Mouse (Mus musculus) midbrain, embryonic 10.5 days (tissue): ENCODE data around the gene Rab5b. TPM values are rescaled to one million over a fixed set of nuclear protein-coding genes. Genes with fewer than 3 reads are reported as not detected.

Experiments used
- DNase-seq: peaks from one replicate; pipeline ENCODE4 v3.0.0-alpha.2; 2017; ENCODE audit warnings: low spot score
- H3K27ac ChIP-seq: fragments of 300-500 bp; sonication (generic); replicated peaks from 2 replicates; pipeline ENCODE4 v1.5.1; 2016; ENCODE audit warnings: mild to moderate bottlenecking
- H3K27me3 ChIP-seq: fragments of 300-500 bp; sonication (generic); 2 replicates; pipeline ENCODE4 v1.6.1; 2016; ENCODE audit warnings: low read depth, mild to moderate bottlenecking; ENCODE audit not compliant: poor library complexity, severe bottlenecking
- H3K36me3 ChIP-seq: fragments of 300-500 bp; sonication (generic); 2 replicates; pipeline ENCODE4 v1.6.1; 2016; ENCODE audit warnings: mild to moderate bottlenecking, moderate library complexity
- H3K4me1 ChIP-seq: fragments of 300-500 bp; sonication (generic); 2 replicates; pipeline ENCODE4 v1.6.1; 2016
- H3K4me3 ChIP-seq: fragments of 300-500 bp; sonication (generic); 2 replicates; pipeline ENCODE4 v1.5.1; 2016; ENCODE audit warnings: mild to moderate bottlenecking, moderate library complexity
- H3K9me3 ChIP-seq: fragments of 300-500 bp; sonication (generic); replicated peaks from 2 replicates; pipeline ENCODE4 v1.6.1; 2016; ENCODE audit warnings: mild to moderate bottlenecking
- whole genome bisulfite sequencing: fragments of 180-500 bp; shearing (Covaris S2); methylation state at CpG from one replicate; pipeline ENCODE4 v1.1.7; 2016; 5-methylcytosine and 5-hydroxymethylcytosine counted together
- polyA plus RNA-seq: library from polyadenylated mRNA; unstranded; fragments of >200 nt; fragmentation: Nextera tagmentation; extraction: Ambion mirVana; gene quantifications from 2 replicates; pipeline ENCODE4 v1.2.1, GENCODE M21; 2016

Gene Rab5b
- polyA plus RNA-seq, 1 experiment from 2014 or later, result 73.3 TPM

DNA sequence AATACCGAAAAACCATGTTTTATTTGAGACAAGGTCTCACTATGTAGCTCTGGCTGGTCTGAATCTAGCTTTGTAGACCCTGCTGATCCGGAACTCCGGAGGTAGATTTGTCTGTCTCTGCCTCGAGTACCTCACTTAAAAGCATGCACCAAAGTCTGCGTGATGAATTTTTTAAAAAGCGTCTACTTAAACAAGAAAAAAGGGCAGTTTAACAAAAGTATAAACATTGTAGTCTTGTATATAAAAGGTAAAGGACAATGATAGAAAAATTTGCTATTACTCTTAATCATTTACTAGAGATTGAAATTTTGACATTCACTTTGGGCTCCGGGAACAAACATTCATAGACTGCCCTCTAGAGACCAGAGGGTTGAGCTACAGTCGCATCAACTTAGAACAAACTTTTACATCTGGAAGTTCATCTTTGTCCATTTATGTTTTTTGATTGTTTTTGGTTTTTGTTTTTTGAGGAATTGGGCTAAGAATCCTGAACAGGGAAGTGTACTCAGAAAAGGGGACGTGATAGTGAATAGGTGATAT, 21.5 kb downstream of the Rab5b start:
- 3% methylated on average over 9 of the region's 9 CpGs for WGBS
- H3K27ac ChIP-seq, result peak overlapping the region; percentile 79; the same call in 1 of the 2 replicates
- peak overlapping the region; percentile 80 for H3K4me3 ChIP-seq
- H3K9me3 ChIP-seq, result no peaks in the 10 kb centered on the region
- peaks cover 18% of the 10 kb centered on the region for H3K36me3 ChIP-seq
- no peak for DNase-seq
- peaks cover 34% of the 10 kb centered on the region for H3K27me3 ChIP-seq
- H3K4me1 ChIP-seq, result peaks cover 24% of the 10 kb centered on the region

- WGBS, result 1% methylated on average over 60 of the region's 60 CpGs
- Histone ChIP-seq H3K36me3 (peaks cover 12% of the 10 kb centered on the region; the same call in 1 of the 2 replicates), H3K4me1 (peaks cover 30% of the 10 kb centered on the region), H3K27ac (peak within 1 kb of the TSS; percentile 79), H3K9me3 (no peaks in the 10 kb centered on the region), H3K27me3 (peaks cover 34% of the 10 kb centered on the region), H3K4me3 (peak within 1 kb of the TSS; percentile 80)
- DNase-seq, result peak; percentile 92
Observed at GRCm38 (mm10) chr10:128673763-128674468, 22.1 kb downstream of the Rab5b start, which contains the start of gene Suox. TSS of gene Suox (minus strand) at chr10:128674073.

DNA sequence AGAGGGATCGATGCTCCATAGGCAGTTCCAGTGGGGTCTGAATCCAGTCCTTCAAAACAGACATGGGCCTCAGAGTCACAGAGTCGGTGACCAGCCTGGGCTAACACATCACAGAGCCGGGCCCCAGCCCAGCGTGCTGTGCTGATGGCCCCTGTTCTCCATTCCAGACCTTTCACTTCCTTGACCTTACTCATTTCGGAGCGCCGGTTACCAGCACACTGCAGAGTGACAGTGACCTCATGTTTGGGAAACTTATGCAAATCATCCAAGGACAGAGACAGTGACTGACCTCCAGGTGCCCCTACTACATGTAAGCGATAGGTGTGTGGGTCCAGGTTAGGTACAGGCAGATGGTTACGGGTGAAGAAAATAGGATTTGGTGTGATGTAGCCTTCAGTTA, 24.9 kb downstream of the Rab5b start:
- no peak overlapping the region for H3K27ac ChIP-seq
- H3K4me1 ChIP-seq, result peaks cover 37% of the 10 kb centered on the region
- DNase-seq, result no peak
- 92% methylated on average over 9 of the region's 9 CpGs for WGBS
- H3K4me3 ChIP-seq, result no peak overlapping the region
- peaks cover 4% of the 10 kb centered on the region; the same call in 1 of the 2 replicates for H3K36me3 ChIP-seq
- peaks cover 34% of the 10 kb centered on the region for H3K27me3 ChIP-seq
- no peaks in the 10 kb centered on the region for H3K9me3 ChIP-seq

DNA sequence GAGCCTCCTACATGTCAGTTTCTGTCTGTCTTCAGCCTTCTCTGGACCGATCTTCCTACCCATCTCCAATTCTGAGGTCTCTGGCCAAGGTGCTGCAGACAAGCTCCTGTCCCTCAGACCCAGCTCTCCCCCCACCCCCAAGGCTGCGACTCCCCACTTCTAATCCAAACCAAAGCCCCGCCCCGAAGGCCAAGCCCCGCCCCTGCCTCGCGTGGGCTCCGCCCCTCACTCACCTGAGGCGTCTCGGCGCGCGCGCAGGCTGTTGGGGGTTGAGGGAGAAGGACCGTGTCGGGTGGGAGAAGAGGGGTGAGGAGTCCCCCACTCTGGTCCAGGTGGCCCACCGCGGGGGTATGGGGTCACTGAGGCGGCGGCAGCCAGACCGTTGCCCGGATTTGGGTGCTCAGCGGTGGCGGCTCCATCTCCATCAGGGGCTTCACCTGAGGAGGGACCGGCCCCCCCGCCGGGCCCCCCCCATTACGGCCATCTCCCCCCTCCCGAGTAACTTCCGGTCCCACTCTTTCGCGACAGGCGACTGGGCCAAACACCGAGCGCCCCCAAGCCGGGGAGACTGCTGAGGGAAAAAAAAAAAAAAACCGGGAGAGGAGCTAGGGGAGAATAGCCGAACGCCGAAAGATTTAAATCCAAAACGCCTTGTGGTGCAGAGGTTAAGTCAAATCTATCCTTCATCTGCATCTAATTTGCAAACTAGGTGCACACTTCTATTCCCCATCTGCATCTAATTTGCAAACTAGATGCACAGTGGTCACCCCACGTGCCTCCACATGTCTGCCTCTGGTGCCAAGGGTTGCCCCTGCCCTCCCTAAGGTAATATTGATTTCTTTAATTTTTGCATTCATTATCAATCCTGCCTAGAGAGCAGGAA, 27.0 kb downstream of the Rab5b start:
- Histone ChIP-seq H3K9me3 (no peaks in the 10 kb centered on the region), H3K4me1 (peaks cover 32% of the 10 kb centered on the region), H3K27ac (peak overlapping the region; percentile 86), H3K36me3 (peaks cover 4% of the 10 kb centered on the region; the same call in 1 of the 2 replicates), H3K27me3 (peaks cover 34% of the 10 kb centered on the region), H3K4me3 (peak overlapping the region; percentile 76)
- DNase-seq, result peak; percentile 59
- under 1% methylated on average over 42 of the region's 42 CpGs for WGBS

DNA sequence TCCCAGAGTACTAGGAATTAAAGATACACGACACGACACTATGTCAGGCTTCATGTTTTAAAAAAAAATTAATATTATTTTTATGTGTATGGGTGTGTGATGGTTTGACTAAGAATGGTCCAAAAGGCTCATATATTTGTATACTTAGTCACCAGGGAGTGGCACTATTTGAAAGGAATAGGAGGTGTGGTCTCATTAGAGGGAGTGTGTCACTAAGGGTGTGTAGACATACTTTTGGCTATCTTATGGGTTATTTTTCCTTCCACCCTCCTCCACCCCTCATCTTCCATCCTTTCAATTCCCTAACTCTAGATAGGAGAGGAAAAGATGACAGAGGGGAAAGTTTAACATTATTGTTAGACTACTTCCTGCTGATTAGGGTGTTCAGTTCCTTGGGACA, 30.3 kb downstream of the Rab5b start:
- H3K36me3 ChIP-seq, result 0 out of 2 replicates have a peak, but pooled peaks cover under 1% of the 10 kb centered on the region
- no peaks in the 10 kb centered on the region for H3K9me3 ChIP-seq
- H3K4me1 ChIP-seq, result peaks cover 14% of the 10 kb centered on the region
- 91% methylated on average over 2 of the region's 2 CpGs for WGBS
- H3K27ac ChIP-seq, result no peak overlapping the region
- no peak overlapping the region for H3K4me3 ChIP-seq
- H3K27me3 ChIP-seq, result peaks cover 12% of the 10 kb centered on the region
- DNase-seq, result no peak

DNA sequence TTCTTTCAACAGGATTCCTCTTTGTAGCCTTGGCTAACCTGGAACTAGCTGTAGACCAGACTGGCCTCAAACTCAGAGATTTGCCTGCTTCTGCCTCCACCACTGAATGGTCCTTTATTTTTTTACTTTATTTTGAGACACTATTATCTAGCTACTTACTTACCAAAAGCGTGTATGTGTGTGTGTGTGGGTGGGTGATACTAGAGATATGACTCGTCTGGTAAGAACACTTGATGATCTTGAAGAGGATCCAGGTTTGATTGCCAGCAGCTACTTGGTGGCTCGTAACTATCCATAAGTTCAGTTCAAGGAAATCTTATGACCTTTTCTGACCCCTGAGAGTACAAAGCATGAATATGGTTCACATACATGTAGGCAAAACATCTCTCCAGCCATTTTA, 30.8 kb downstream of the Rab5b start:
- H3K27ac ChIP-seq, result no peak overlapping the region
- peaks cover 14% of the 10 kb centered on the region for H3K4me1 ChIP-seq
- 84% methylated on average over 3 of the region's 3 CpGs for WGBS
- H3K9me3 ChIP-seq, result no peaks in the 10 kb centered on the region
- peaks cover 7% of the 10 kb centered on the region for H3K27me3 ChIP-seq
- H3K4me3 ChIP-seq, result no peak overlapping the region
- H3K36me3 ChIP-seq, result no peaks in the 10 kb centered on the region
- DNase-seq, result no peak

DNA sequence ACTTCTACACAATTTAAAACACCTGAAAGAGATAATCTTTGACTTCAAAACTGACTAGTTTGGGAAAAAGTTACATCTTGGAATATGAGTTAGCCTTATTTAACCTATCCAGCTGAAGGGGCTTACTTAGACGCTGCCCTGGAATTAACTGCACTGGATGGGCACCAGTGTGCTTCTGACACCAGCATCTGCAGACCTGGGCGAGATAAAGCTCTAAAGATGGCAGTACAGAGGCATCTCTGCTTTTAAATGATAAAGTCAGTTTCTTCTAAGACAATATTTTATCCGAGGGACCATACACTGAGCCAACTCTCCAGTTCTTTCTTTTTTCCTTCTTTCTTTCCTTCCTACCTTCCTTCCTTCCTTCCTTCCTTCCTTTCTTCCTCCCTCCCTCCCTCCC, 31.3 kb downstream of the Rab5b start:
- no peak for DNase-seq
- H3K4me3 ChIP-seq, result no peak overlapping the region
- H3K36me3 ChIP-seq, result no peaks in the 10 kb centered on the region
- H3K4me1 ChIP-seq, result peaks cover 14% of the 10 kb centered on the region
- H3K27me3 ChIP-seq, result peaks cover 2% of the 10 kb centered on the region; the same call in 1 of the 2 replicates
- WGBS, result 78% methylated on average over 3 of the region's 3 CpGs
- no peaks in the 10 kb centered on the region for H3K9me3 ChIP-seq
- H3K27ac ChIP-seq, result no peak overlapping the region

GRCm38 (mm10) chr10:128663441-128664220, 32.4 kb downstream of the Rab5b start:
- Histone ChIP-seq H3K4me3 (no peak overlapping the region), H3K4me1 (peaks cover 10% of the 10 kb centered on the region), H3K27ac (no peak overlapping the region), H3K36me3 (no peaks in the 10 kb centered on the region), H3K9me3 (no peaks in the 10 kb centered on the region), H3K27me3 (0 out of 2 replicates have a peak, but pooled peaks cover 3% of the 10 kb centered on the region)
- no peak for DNase-seq
- WGBS, result 73% methylated on average over 5 of the region's 5 CpGs

- Histone ChIP-seq H3K27ac (no peak overlapping the region), H3K9me3 (no peaks in the 10 kb centered on the region), H3K27me3 (0 out of 2 replicates have a peak, but pooled peaks cover 3% of the 10 kb centered on the region), H3K4me3 (no peak overlapping the region), H3K36me3 (no peaks in the 10 kb centered on the region), H3K4me1 (peaks cover 6% of the 10 kb centered on the region; the same call in 1 of the 2 replicates)
- no peak for DNase-seq
Observed at GRCm38 (mm10) chr10:128662465-128662864, 33.6 kb downstream of the Rab5b start.

DNA sequence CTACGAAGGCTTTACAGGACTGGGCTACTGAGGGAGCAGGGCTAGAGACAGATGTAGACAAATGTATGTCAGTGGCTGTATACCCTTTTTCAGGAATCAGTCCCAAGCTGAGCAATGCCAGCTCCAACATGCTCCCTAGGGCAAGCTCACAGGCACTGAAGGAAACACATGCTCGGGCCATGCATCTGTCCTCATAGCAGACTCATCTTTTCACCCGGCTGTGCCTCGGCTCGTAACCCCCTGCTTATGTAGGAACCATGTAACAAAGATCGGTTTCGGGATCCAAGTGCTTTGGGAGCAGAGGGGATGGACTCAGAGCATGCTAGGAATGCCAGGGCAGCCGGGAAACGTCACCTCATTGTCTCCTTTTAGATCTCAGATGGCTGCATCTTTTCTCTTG, 36.6 kb downstream of the Rab5b start:
- DNase-seq, result no peak
- 46% methylated on average over 9 of the region's 9 CpGs for WGBS
- 0 out of 2 replicates have a peak, but pooled peaks cover 3% of the 10 kb centered on the region for H3K27me3 ChIP-seq
- no peaks in the 10 kb centered on the region for H3K36me3 ChIP-seq
- H3K4me1 ChIP-seq, result peaks cover 6% of the 10 kb centered on the region
- no peak overlapping the region for H3K4me3 ChIP-seq
- H3K9me3 ChIP-seq, result no peaks in the 10 kb centered on the region
- 0 out of 2 replicates have a peak overlapping the region, but pooled peaks have one; percentile 13 for H3K27ac ChIP-seq

DNA sequence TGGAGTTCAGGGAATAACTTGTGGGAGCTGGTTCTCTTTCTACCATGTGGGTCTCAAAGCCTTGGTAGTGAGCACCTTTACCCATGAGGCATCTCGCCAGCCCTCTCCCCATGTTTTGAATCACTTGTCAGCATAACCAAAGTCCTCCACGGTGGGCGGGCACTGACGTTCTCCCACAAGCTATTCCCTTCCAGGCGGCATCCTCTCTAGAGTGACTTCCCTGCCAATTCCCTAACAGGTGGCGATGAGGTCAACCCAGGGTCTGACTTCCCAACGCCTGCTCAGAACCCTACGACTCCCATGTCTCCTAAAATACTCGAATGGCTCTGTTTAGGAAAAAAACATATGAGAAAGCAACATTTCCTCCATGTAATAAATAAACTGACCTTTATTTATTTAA, 38.2 kb downstream of the Rab5b start:
- Histone ChIP-seq H3K36me3 (no peaks in the 10 kb centered on the region), H3K27ac (no peak overlapping the region), H3K27me3 (0 out of 2 replicates have a peak, but pooled peaks cover 3% of the 10 kb centered on the region), H3K9me3 (no peaks in the 10 kb centered on the region), H3K4me3 (no peak overlapping the region), H3K4me1 (peaks cover 6% of the 10 kb centered on the region)
- DNase-seq, result no peak
- 62% methylated on average over 9 of the region's 9 CpGs for WGBS

DNA sequence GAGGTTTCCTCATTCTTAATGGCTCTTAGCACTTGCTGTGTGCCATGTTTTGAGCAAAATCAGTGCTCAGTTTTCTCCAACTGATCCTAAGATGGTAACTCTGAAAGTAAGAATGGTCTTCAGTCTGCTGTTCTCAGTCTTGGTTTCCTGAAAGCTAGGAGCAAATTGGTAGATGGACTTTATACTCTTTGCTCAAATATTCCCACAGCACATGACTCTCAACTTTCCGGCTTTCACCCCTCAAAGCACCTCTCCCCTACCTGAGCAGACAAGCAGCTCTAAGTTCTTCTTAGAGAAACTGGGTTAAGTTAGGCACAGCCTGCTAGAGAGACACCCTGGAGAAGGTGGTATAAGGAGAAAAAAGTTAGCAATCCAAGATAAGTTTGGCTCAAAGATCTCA, 39.3 kb downstream of the Rab5b start:
- 86% methylated on average over 1 of the region's 1 CpGs for WGBS

More for the DNA sequence above, 39.3 kb downstream of the Rab5b start:
- no peak for DNase-seq
- Histone ChIP-seq H3K4me1 (peaks cover 6% of the 10 kb centered on the region), H3K36me3 (no peaks in the 10 kb centered on the region), H3K27me3 (0 out of 2 replicates have a peak, but pooled peaks cover 3% of the 10 kb centered on the region), H3K27ac (no peak overlapping the region), H3K9me3 (no peaks in the 10 kb centered on the region), H3K4me3 (no peak overlapping the region)
